Mouse (Mus musculus) CH12.LX (cell line): Measurements from ENCODE around the gene Hdhd3. TPM values are rescaled to one million over a fixed set of nuclear protein-coding genes. Genes with fewer than 3 reads are reported as not detected.

Experiments used
- DNase-seq: peaks from one replicate; pipeline ENCODE4 v3.0.0-alpha.2; 2013; ENCODE audit errors: extremely low read depth
- H3K27ac ChIP-seq: 2 replicates; pipeline ENCODE4 v1.5.1; 2012; ENCODE audit warnings: low read depth, mild to moderate bottlenecking, control low read depth, moderate library complexity; ENCODE audit not compliant: insufficient read depth
- H3K27me3 ChIP-seq: replicated peaks from 2 replicates; pipeline ENCODE3; 2012; ENCODE audit warnings: inconsistent platforms
- H3K36me3 ChIP-seq, 2 experiments: replicated peaks in 1 of 2; 2 replicates each; pipeline versions ENCODE3 to v1.6.1; 2012; ENCODE audit warnings: inconsistent platforms in 1 of 2, low read length in 1 of 2, mild to moderate bottlenecking in 1 of 2, mixed read lengths in 1 of 2, moderate library complexity in 1 of 2; ENCODE audit not compliant: control insufficient read depth in 1 of 2, insufficient read depth in 1 of 2
- H3K4me1 ChIP-seq, 2 experiments: 2 replicates each; pipeline ENCODE4 v1.6.1; 2012; ENCODE audit warnings: inconsistent platforms in 1 of 2, moderate library complexity in 1 of 2; ENCODE audit not compliant: insufficient read depth in 2 of 2, control insufficient read depth in 1 of 2
- H3K4me2 ChIP-seq: 2 replicates; pipeline ENCODE4 v1.6.1; 2012; ENCODE audit warnings: low read depth, mild to moderate bottlenecking, control low read depth; ENCODE audit not compliant: poor library complexity, insufficient read depth, severe bottlenecking
- H3K4me3 ChIP-seq, 3 experiments: fragments of 150-350 bp in 1 of 3; sonication (generic) in 1 of 3; replicated peaks in 1 of 3; 2 replicates each; pipeline versions ENCODE3 to v1.5.1; 2011 to 2012; ENCODE audit warnings: low read depth in 2 of 3, low read length in 2 of 3, mild to moderate bottlenecking in 2 of 3, moderate library complexity in 2 of 3, control low read depth in 1 of 3, improper control_type of control experiment in 1 of 3, inconsistent platforms in 1 of 3, mixed read lengths in 1 of 3; ENCODE audit not compliant: poor library complexity in 1 of 3
- H3K79me2 ChIP-seq: replicated peaks from 2 replicates; pipeline ENCODE4 v1.6.1; 2012; ENCODE audit warnings: mild to moderate bottlenecking, moderate library complexity; ENCODE audit not compliant: control insufficient read depth, poor library complexity, insufficient read depth, severe bottlenecking; ENCODE audit errors: extremely low read depth
- H3K9ac ChIP-seq: 2 replicates; pipeline ENCODE4 v1.6.1; 2012; ENCODE audit warnings: low read depth, mild to moderate bottlenecking, control low read depth, moderate library complexity; ENCODE audit not compliant: insufficient read depth
- H3K9me3 ChIP-seq: replicated peaks from 2 replicates; pipeline ENCODE3; 2012; ENCODE audit warnings: low read length, inconsistent platforms, mixed read lengths
- CTCF ChIP-seq, 2 experiments: IDR thresholded peaks in 1 of 2; conservative IDR thresholded peaks in 1 of 2; 2 replicates each; pipeline ENCODE4 v1.5.1; 2011 to 2012; ENCODE audit warnings: low read depth in 2 of 2, low read length in 2 of 2, improper control_type of control experiment in 1 of 2, inconsistent platforms in 1 of 2, mild to moderate bottlenecking in 1 of 2, moderate library complexity in 1 of 2
- ELF1 ChIP-seq: IDR thresholded peaks from 2 replicates; pipeline ENCODE4 v1.6.1; 2014; ENCODE audit warnings: low read depth, mild to moderate bottlenecking, inconsistent platforms, low read length, improper control_type of control experiment
- EP300 ChIP-seq: IDR thresholded peaks from 2 replicates; pipeline ENCODE4 v1.6.1; 2011; ENCODE audit warnings: low read length, improper control_type of control experiment
- IRF4 ChIP-seq: IDR thresholded peaks from 2 replicates; pipeline ENCODE4 v1.6.1; 2014; ENCODE audit warnings: low read depth, mild to moderate bottlenecking, inconsistent platforms, low read length, improper control_type of control experiment
- JUN ChIP-seq: IDR thresholded peaks from 2 replicates; pipeline ENCODE4 v1.6.1; 2011; ENCODE audit warnings: low read depth, mild to moderate bottlenecking, low read length, improper control_type of control experiment, moderate library complexity; ENCODE audit not compliant: insufficient read depth
- MAX ChIP-seq: IDR thresholded peaks from 2 replicates; pipeline ENCODE4 v1.6.1; 2011; ENCODE audit warnings: low read length, improper control_type of control experiment
- MYC ChIP-seq: IDR thresholded peaks from 2 replicates; pipeline ENCODE4 v1.6.1; 2011; ENCODE audit warnings: low read depth, mild to moderate bottlenecking, improper control_type of control experiment, low read length
- NELFE ChIP-seq: IDR thresholded peaks from 2 replicates; pipeline ENCODE4 v1.6.1; 2011; ENCODE audit warnings: low read depth, low read length, improper control_type of control experiment
- NRF1 ChIP-seq: IDR thresholded peaks from 2 replicates; pipeline ENCODE4 v1.6.1; 2014; ENCODE audit warnings: low read depth, mild to moderate bottlenecking, inconsistent platforms, low read length, improper control_type of control experiment, moderate library complexity
- PAX5 ChIP-seq: IDR thresholded peaks from 2 replicates; pipeline ENCODE4 v1.6.1; 2012; ENCODE audit warnings: low read length, inconsistent platforms, mixed read lengths
- RAD21 ChIP-seq: IDR thresholded peaks from 2 replicates; pipeline ENCODE4 v1.6.1; 2011; ENCODE audit warnings: low read depth, mild to moderate bottlenecking, low read length, improper control_type of control experiment, moderate library complexity
- RCOR1 ChIP-seq: conservative IDR thresholded peaks from 2 replicates; pipeline ENCODE4 v1.6.1; 2012; ENCODE audit warnings: low read depth, mild to moderate bottlenecking, inconsistent platforms, low read length, improper control_type of control experiment
- SMC3 ChIP-seq: IDR thresholded peaks from 2 replicates; pipeline ENCODE4 v1.6.1; 2011; ENCODE audit warnings: low read depth, low read length, improper control_type of control experiment
- TBP ChIP-seq: conservative IDR thresholded peaks from 2 replicates; pipeline ENCODE4 v1.6.1; 2011; ENCODE audit warnings: low read depth, low read length, improper control_type of control experiment
- TCF12 ChIP-seq: IDR thresholded peaks from 2 replicates; pipeline ENCODE4 v1.6.1; 2014; ENCODE audit warnings: low read depth, mild to moderate bottlenecking, inconsistent platforms, low read length, improper control_type of control experiment
- UBTF ChIP-seq: IDR thresholded peaks from 2 replicates; pipeline ENCODE4 v1.6.1; 2012; ENCODE audit warnings: low read depth, mild to moderate bottlenecking, inconsistent platforms, low read length, improper control_type of control experiment, moderate library complexity
- USF1 ChIP-seq: IDR thresholded peaks from 2 replicates; pipeline ENCODE4 v1.6.1; 2014; ENCODE audit warnings: low read depth, mild to moderate bottlenecking, inconsistent platforms, low read length, improper control_type of control experiment
- ZC3H11A ChIP-seq: IDR thresholded peaks from 2 replicates; pipeline ENCODE4 v1.6.1; 2012; ENCODE audit warnings: low read depth, mild to moderate bottlenecking, inconsistent platforms, low read length, improper control_type of control experiment
- ZKSCAN1 ChIP-seq: IDR thresholded peaks from 2 replicates; pipeline ENCODE4 v1.6.1; 2012; ENCODE audit warnings: low read depth, inconsistent platforms, low read length, improper control_type of control experiment, borderline replicate concordance
- ZMIZ1 ChIP-seq: IDR thresholded peaks from 2 replicates; pipeline ENCODE4 v1.6.1; 2012; ENCODE audit warnings: low read depth, mild to moderate bottlenecking, inconsistent platforms, low read length, improper control_type of control experiment
- ZNF384 ChIP-seq: IDR thresholded peaks from 2 replicates; pipeline ENCODE4 v1.6.1; 2012; ENCODE audit warnings: low read depth, low read length, improper control_type of control experiment, inconsistent platforms
- dilution Hi-C: fragments of 300-500 bp; cut with MboI; formaldehyde crosslinking; loops from 2 replicates; pipeline ENCODE4 v1.14.3; 2020; ENCODE audit warnings: low sequenced_read_pairs; ENCODE audit not compliant: extremely low pct_unique_long_range_greater_than_20kb, extremely low pct_ligation_motif_present
- in situ Hi-C: fragments of 300-500 bp; cut with MboI; formaldehyde crosslinking; loops from 3 replicates; pipeline ENCODE4 v1.14.3; 2019; ENCODE audit warnings: low sequenced_read_pairs, low pct_ligation_motif_present, low pct_unique_long_range_greater_than_20kb, mixed read lengths
- polyA plus RNA-seq: library from polyadenylated mRNA; unstranded; fragments of >175 nt; gene quantifications from 2 replicates; pipeline ENCODE4 v1.2.1, GENCODE M21; 2012; ENCODE audit warnings: low read depth; ENCODE audit not compliant: insufficient read length
- total RNA-seq, 2 experiments: library from RNA; depleted of rRNA; stranded (reverse); fragments of 300-350 nt in 1 of 2; fragments of >200 nt in 1 of 2; gene quantifications; 2 replicates each; pipeline ENCODE4 v1.2.3; 2012 to 2014

Hdhd3 gene
- total and polyA plus RNA-seq, 3 experiments = 4.5 to 4.7 (median 4.7) TPM

DNA sequence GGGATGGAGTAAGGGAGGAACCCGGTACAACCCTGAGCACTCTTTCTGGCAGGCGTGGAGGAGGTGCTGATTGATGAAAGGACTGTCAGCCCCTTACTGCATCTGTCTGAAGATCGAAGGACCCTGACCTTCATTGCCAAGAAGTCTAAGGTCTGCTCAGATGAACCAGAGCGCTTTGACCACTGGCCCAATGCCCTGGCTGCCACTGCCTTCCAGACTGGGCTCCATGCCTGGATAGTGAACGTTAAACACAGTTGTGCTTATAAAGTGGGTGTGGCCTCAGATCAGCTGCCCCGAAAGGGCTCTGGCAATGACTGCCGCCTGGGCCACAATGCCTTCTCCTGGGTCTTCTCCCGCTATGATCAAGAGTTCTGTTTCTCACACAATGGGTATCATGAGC, 7.3 kb downstream of the Hdhd3 start:
- Histone ChIP-seq H3K9me3 (no peaks in the 10 kb centered on the region), H3K79me2 (no peaks in the 10 kb centered on the region), H3K9ac (no peak overlapping the region), H3K4me1 (peaks cover 2 to 6% of the 10 kb centered on the region in 2 experiments; a peak in 3 of 4 replicates), H3K4me3 (no peak overlapping the region), H3K27me3 (no peaks in the 10 kb centered on the region), H3K4me2 (no peak overlapping the region), H3K36me3 (peaks cover 4 to 20% of the 10 kb centered on the region in 2 experiments), H3K27ac (no peak overlapping the region)
- in situ Hi-C loops (loop anchor here (5.0 kb wide), 1 partner anchor 39 kb away; no protein-coding TSS in a partner anchor), dilution Hi-C loops (no loop called here)
- no peak for TF ChIP-seq NRF1
- no peak for TF ChIP-seq MYC
- no peak for TF ChIP-seq RCOR1
- no peak for TF ChIP-seq IRF4
- TF ChIP-seq RAD21 = no peak
- no peak for TF ChIP-seq ZMIZ1
- TF ChIP-seq SMC3 = no peak
- TF ChIP-seq ZKSCAN1 = no peak
- no peak for TF ChIP-seq EP300
- no peak for TF ChIP-seq JUN
- TF ChIP-seq TCF12 = no peak
- no peak for TF ChIP-seq CTCF (conservative IDR thresholded peaks at IDR 0.05 in 1 of 2, IDR thresholded peaks at IDR 0.05 in 1 of 2; ENCODE audit: low read depth in 2 of 2, low read length in 2 of 2)
- no peak for DNase-seq

DNA sequence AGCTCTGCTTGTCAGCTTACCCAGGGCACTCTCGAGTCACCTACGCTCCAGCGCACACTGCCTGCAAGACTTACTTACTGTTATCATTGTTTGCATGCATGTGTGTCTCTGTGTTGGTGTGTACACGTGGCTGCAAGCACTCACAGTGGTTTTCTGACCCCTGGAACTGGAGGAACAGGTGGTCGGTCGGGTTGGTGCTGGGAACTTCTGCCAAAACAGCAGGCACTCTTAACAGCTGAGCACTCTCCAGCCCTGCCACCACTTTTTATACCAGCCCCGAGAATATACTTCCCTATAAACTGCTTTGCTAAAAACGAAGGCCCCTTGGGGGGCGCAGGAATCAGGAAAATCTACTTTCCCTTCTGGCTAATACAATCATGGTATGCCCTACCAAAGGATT, 9.0 kb downstream of the Hdhd3 start:
- TF ChIP-seq ZC3H11A (no peak), TCF12 (no peak), NELFE (no peak), MAX (no peak), USF1 (no peak), UBTF (no peak), PAX5 (no peak), TBP (no peak), ELF1 (no peak), ZNF384 (no peak)
- TF ChIP-seq, all 38 proteins: peak for 0
- Histone ChIP-seq H3K27ac (no peak overlapping the region), H3K9ac (no peak overlapping the region), H3K9me3 (no peaks in the 10 kb centered on the region), H3K36me3 (peaks cover 0 to 11% of the 10 kb centered on the region in 2 experiments), H3K4me3 (no peak overlapping the region), H3K4me1 (peaks cover 2 to 4% of the 10 kb centered on the region in 2 experiments; a peak in 3 of 4 replicates), H3K27me3 (no peaks in the 10 kb centered on the region), H3K79me2 (no peaks in the 10 kb centered on the region), H3K4me2 (no peak overlapping the region)
- in situ Hi-C loops = no loop called here
- DNase-seq = no peak
- dilution Hi-C loops = no loop called here
